Mouse (Mus musculus): Measurements from ENCODE around the gene Tmem97.

DNA sequence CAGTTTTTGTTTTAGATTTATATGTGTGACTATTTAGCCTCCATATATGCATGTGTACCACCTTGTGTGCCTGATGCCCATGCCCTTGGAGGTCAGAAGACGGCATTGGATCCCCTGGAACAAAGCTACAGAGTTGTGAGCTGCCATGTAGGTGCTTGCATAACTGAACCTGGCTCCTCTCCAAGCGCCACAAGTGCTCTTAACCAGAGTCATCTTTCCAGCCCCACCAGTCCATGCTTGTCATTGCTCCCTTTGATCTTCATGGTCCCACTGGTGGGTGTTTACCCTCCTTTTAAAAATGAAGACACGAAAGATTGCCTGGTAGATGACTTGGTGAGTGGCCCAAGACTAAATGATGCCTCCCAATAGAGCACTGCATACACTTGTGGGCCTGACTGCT, 10.2 kb downstream of the Tmem97 start:
- no peak for TF ChIP-seq CTCF (IDR thresholded peaks at IDR 0.05; ENCODE audit: low read depth, low read length)
- no peak for TF ChIP-seq POLR2A (IDR thresholded peaks at IDR 0.05; ENCODE audit: borderline replicate concordance, low read depth, low read length)

Data from bone marrow macrophage, adult 2 months (primary cell).